Mouse (Mus musculus): ENCODE results near the gene Rnf130. TPM values are rescaled to one million over a fixed set of nuclear protein-coding genes. Genes with fewer than 3 reads are reported as not detected.

Rnf130 gene
- polyA plus RNA-seq, 2 experiments = 16.0 to 36.3 TPM

DNA sequence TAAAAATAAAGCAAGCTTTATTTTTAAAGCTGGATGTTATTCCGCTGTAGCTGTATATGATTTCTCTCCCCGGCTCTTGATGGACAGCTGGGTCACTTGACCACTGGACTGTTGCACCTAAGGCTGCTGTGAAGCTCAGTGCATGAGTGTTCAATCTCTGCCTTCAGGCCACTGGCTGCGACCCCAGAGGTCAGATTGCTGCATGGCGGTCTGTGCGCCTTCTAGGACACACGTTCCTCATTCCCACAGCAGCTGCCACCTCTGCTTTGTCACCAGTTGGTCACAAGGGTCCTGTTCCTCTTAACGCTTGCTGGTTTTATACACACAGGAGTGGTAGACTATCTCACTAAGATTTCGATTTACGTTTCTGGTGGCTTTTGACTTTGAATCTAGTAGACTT, 129.0 kb downstream of the Rnf130 start:
- Histone ChIP-seq H3K4me2 (ENCODE audit: low read depth) (no peak overlapping the region), H3K9me3 (ENCODE audit: control insufficient read depth, low read length) (no peaks in the 10 kb centered on the region), H3K27me3 (ENCODE audit: control insufficient read depth, insufficient read depth, low read length) (no peaks in the 10 kb centered on the region), H3K9ac (replicated peaks) (no peak overlapping the region), H3K4me1 (replicated peaks; ENCODE audit: control insufficient read depth in 2 of 2, insufficient read depth in 2 of 2, low read length in 1 of 2) (no peaks in the 10 kb centered on the region; a peak in 1 of 4 replicates), H3K36me3 (replicated peaks; ENCODE audit: control insufficient read depth, insufficient read depth, low read depth) (peaks cover 16% of the 10 kb centered on the region), H3K27ac (no peak overlapping the region), H3K4me3 (ENCODE audit: insufficient read depth in 1 of 2, low read depth in 2 of 2, low read length in 2 of 2) (no peak overlapping the region)
- ATAC-seq (ENCODE audit: insufficient read depth) = no peak
- DNase-seq (ENCODE audit: low read depth in 3 of 3, low spot score in 3 of 3) = no peak
- WGBS (ENCODE audit: insufficient replicate concordance) = 76% methylated on average over 9 of the region's 9 CpGs
- TF ChIP-seq EP300 (IDR thresholded peaks at IDR 0.05; ENCODE audit: low read depth) (no peak), CTCF (IDR thresholded peaks at IDR 0.05; ENCODE audit: low read depth) (no peak)

MicroRNA genes within 50 kb of the gene (microRNA counts, 519-probe panel; counts per million panel counts)
- microRNA mmu-miR-340-3p (69.9 counts per million), microRNA mmu-miR-340-5p (6,571 counts per million, percentile 58 among the panel's probes with 10 or more counts)

Small RNAs within 50 kb of the gene (microRNA-seq; reads per million reads assigned to microRNA genes)
- gene Mir340 = 375 reads per million, percentile 63 among the genes with 10 or more reads in this experiment

Other genes with a start within 250 kb of the Rnf130 start
- 0.39 TPM in 2 replicates for gene Gfpt2, start 231.2 kb upstream of the Rnf130 start, polyA plus RNA-seq (2012; rRNA removed)
- 0.39 and 0.90 TPM in 2 replicates for gene Gfpt2, start 231.2 kb upstream of the Rnf130 start, polyA plus RNA-seq (2014; fragmentation: Nextera tagmentation; extraction: Ambion mirVana)
- gene Mapk9, start 178.6 kb upstream of the Rnf130 start, polyA plus RNA-seq (2012; rRNA removed) = 8.1 and 11.9 TPM in 2 replicates
- gene Mapk9, start 178.6 kb upstream of the Rnf130 start, polyA plus RNA-seq (2014; fragmentation: Nextera tagmentation; extraction: Ambion mirVana) = 18.5 and 20.2 TPM in 2 replicates
- gene Rasgef1c, start 123.5 kb upstream of the Rnf130 start, polyA plus RNA-seq (2012; rRNA removed) = 0.04 TPM in 1 of 2 replicates, not detected in the other
- not detected in 2 replicates for gene Rasgef1c, start 123.5 kb upstream of the Rnf130 start, polyA plus RNA-seq (2014; fragmentation: Nextera tagmentation; extraction: Ambion mirVana)
- gene Tbc1d9b, start 106.0 kb downstream of the Rnf130 start, polyA plus RNA-seq (2012; rRNA removed) = 6.8 and 8.4 TPM in 2 replicates
- 9.5 and 11.1 TPM in 2 replicates for gene Tbc1d9b, start 106.0 kb downstream of the Rnf130 start, polyA plus RNA-seq (2014; fragmentation: Nextera tagmentation; extraction: Ambion mirVana)
- 7.4 and 7.6 TPM in 2 replicates for gene Mrnip, start 149.1 kb downstream of the Rnf130 start, polyA plus RNA-seq (2012; rRNA removed)
- gene Mrnip, start 149.1 kb downstream of the Rnf130 start, polyA plus RNA-seq (2014; fragmentation: Nextera tagmentation; extraction: Ambion mirVana) = 8.5 and 9.3 TPM in 2 replicates
- 36.8 and 43.7 TPM in 2 replicates for gene Sqstm1, start 185.5 kb downstream of the Rnf130 start, polyA plus RNA-seq (2012; rRNA removed)
- 103 and 117 TPM in 2 replicates for gene Sqstm1, start 185.5 kb downstream of the Rnf130 start, polyA plus RNA-seq (2014; fragmentation: Nextera tagmentation; extraction: Ambion mirVana)
- 14.8 and 16.6 TPM in 2 replicates for gene Mgat4b, start 185.5 kb downstream of the Rnf130 start, polyA plus RNA-seq (2012; rRNA removed)
- gene Mgat4b, start 185.5 kb downstream of the Rnf130 start, polyA plus RNA-seq (2014; fragmentation: Nextera tagmentation; extraction: Ambion mirVana) = 5.7 and 9.5 TPM in 2 replicates
- 0.54 and 0.81 TPM in 2 replicates for gene Ltc4s, start 213.3 kb downstream of the Rnf130 start, polyA plus RNA-seq (2012; rRNA removed)
- gene Ltc4s, start 213.3 kb downstream of the Rnf130 start, polyA plus RNA-seq (2014; fragmentation: Nextera tagmentation; extraction: Ambion mirVana) = 0.61 and 0.83 TPM in 2 replicates

Measured in liver, embryonic 14.5 days (tissue).